Mouse (Mus musculus) right cerebral cortex, postnatal 14 days (tissue): Measurements from ENCODE around the gene Svs6.
"Not testable (repeated sequence)": the region's sequence is repeated elsewhere in the genome, so short reads cannot be mapped to it uniquely, and the experiment has no call there.

Source experiments
- DNase-seq: peaks from one replicate; pipeline ENCODE4 v3.0.0; 2022

The Svs6 gene

DNA sequence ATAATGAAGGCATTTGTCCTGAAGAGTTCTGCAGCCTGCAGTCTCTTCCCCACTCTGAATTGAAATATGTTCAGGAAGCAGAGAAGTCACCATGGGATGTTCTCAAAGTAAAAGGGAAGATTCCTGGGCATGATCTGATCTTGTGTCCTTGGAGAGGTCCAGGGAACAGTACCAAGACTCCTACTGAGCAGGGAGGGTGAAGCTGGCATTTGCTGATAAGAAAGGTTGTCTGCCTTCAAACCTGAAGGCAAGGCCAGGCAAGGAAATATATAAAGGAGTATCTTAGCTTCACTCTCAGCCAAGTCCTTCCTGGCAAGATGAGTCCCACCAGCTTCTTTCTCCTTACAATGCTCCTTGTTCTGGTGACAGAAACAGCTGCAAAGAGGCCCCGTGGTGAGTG is at the start of gene Svs6:
Svs6 (plus strand) TSS at position 301 of the 400 bp plus-strand sequence.
- DNase-seq = not testable (repeated sequence)

DNA sequence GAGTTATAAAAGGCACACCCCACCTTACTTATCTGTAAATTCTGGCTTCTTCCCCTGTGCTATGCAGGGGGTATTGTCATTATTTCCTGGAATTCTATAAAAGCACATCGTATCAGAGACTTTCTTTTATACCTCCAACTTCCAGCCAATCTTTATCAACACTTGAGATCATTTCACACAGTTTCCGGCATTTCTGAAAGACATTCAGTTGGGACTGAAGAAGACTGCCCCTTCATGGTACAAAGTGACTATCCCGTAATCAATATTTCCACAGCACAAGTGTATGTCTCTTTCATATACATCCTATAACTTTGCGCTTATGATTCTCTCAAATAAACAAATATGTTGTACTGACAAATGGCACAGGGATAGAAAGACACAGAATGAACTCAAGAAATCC is 38.2 kb upstream of the Svs6 start, which contains the start of gene Svs4:
Svs4 (minus strand) TSS at position 101 of the 400 bp plus-strand sequence.
- DNase-seq = no peak

DNA sequence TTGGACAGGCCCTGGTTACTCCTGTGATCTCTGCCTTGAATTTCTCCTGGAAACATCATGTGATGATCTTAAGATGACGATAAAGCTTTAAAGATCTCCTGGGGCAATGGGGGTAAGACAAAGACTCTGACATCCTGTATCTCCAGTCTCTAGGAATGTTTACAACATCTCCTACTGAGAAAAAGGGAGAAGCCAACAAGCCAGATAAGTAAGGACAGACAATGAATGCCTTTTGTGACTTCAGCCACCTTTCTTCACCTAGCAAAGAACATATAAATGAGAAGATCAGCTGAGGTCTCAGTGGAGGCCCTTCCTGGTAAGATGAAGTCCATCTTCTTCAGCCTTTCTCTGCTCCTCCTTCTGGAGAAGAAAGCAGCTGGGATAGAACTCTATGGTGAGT is 27.6 kb upstream of the Svs6 start, which contains the start of gene Svs3a:
Svs3a (plus strand) TSS at position 301 of the 400 bp plus-strand sequence.
- DNase-seq = not testable (repeated sequence)

DNA sequence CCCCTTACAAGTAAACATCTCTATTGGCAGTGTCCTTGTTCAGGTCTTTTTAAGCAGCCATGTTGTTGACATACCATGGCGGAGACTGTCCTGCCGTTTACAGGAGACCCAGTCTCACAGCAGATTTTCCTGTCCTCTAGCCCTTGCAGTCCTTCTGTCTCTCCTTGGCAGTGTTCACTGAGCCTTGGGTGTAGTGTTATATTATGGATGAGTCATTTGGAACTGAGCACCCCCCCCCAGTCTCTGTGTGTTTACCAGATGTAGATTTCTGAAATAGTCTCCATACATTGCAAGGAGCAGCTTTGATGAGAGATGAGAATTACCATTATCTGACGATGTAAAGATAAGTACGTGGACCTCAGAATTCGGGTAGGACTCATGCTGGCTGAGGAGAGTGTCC is 4.0 kb upstream of the Svs6 start:
- no peak for DNase-seq

DNA sequence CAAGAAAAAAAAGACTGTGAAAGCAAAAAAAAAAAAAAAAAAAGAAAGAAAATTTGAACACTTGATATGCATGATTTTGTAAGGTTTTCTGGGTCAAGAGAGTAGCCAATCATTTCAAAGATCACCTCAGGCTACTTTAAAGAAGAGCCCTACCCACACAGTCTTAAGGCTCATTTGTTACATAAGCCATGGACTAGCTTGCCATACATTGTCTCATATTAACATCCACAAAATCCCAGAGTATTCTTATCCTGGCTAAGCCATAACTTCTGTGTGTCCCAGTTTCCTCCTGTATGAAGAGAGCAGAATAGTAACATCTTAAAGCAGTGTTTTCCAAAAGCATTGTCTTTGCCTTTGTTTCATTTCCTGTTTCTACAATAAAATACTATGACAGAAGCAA is 1.1 kb upstream of the Svs6 start:
- not testable (repeated sequence) for DNase-seq

DNA sequence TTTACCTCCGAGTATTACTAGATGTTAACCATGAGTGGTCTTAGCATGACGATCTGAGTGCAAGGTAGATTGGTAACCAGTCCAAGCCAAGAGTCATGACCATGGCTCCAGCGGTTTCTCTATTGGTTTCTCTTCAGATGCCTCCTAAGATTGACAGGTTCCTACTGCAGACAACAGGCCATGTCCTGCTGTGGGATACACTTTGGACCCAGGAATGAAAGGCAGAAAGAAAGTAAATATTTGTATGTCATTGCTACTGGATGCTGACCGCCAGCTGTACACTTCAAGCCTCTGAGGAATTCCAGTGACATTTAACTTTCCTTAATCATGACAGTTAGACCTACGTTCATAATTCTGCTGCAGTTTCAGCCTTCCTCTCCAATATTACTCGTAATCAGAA is 4.4 kb downstream of the Svs6 start:
- no peak for DNase-seq

DNA sequence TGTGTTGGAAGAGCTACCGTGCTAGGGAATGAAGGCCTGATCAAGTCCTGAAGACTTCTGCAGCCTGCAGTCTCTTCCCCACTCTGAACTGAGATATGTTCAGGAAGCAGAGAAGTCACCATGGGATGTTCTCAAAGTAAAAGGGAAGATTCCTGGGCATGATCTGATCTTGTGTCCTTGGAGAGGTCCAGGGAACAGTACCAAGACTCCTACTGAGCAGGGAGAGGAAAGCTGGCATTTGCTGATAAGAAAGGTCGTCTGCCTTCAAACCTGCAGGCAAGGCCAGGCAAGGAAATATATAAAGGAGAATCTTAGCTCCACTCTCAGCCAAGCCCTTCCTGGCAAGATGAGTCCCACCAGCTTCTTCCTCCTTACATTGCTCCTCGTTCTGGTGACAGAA is 15.9 kb downstream of the Svs6 start, which contains the start of gene Svs5:
Svs5 (plus strand) TSS at position 301 of the 400 bp plus-strand sequence.
- DNase-seq = not testable (repeated sequence)

DNA sequence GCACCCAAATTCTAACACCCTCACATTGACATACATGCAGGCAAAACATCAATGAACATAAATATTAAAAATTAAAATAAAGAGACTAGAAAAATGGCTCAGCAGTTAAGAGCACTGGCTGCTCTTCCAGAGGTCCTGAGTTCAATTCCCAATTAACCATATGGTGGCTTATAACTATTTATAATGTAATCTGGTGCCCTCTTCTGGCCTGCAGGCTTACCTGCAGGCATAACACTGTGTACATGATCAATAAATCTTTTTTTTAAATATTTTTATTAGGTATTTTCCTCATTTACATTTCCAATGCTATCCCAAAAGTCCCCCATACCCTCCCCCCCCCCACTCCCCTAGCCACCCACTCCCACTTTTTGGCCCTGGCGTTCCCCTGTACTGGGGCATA is 27.2 kb downstream of the Svs6 start:
- DNase-seq = not testable (repeated sequence)

DNA sequence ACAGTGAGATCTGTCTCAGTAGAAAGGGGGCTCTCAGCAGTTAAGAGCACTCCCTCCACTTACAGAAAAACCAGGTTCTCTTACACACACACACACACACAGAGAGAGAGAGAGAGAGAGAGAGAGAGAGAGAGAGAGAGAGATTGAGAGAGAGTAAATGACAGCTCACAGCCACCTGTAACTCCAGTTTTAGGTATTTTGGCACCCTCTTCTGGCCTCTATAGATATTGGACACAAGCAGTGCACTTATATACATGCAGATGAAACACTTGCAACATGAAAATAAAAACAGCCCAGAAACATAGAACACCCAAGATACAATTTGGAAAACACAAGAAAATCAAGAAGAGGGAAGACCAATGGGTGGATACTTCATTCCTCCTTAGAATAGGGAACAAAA is 31.1 kb downstream of the Svs6 start:
- not testable (repeated sequence) for DNase-seq

DNA sequence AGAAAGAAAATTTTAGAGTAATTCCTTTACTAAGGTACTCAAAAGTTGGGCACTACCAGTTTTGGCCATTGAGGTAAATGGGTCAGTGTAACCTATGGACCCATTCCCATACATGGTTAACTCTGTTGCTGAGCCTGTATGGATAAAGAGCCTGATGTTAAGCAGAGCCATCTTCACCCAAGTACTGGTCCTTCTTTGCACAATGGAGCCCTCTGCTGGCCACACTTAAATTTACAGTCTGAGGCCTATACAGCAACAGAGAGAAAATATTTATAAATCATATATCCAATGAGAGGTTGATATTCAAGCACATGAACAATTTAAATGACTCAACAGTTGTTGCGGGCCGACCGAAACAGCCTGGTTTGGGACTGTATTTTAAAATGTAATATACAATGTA is 32.4 kb downstream of the Svs6 start:
- DNase-seq = peak; percentile 47

DNA sequence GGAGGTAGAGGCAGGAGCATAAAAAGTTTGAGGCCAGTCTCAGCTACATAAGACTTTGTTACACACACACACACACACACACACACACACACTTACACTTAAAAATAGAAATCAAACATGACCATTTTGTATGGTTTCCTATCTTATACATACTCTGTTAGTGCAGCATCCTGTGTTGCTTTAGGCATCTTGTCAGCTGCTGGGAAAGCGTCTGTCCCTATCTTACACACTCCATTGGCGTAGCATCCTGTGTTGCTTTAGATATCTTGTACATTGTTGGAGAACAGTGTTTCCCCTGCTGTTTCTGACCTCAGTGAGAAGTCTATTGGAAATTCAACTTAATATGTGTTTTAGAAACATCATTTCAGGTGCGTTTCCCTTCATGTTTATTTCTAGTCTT is 36.1 kb downstream of the Svs6 start:
- no peak for DNase-seq

DNA sequence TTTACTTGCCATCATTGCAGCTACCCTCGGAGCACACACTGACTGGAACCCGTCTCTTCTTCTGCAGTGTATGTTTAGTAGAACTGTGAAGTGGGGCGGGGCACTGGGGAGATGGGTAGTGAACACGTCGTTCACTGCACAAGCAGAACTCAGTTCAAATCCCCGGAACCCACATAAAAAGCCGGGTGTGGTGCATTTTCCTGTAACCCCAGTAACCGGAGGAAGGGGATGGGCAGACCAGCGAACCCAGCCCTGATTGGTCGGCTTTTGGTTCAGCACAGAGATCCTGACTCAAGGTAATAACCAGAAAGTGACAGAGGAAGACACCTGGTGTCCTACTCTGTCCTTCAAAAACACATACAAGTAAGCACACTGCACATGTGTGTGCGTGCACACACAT is 36.8 kb downstream of the Svs6 start:
- DNase-seq = no peak

DNA sequence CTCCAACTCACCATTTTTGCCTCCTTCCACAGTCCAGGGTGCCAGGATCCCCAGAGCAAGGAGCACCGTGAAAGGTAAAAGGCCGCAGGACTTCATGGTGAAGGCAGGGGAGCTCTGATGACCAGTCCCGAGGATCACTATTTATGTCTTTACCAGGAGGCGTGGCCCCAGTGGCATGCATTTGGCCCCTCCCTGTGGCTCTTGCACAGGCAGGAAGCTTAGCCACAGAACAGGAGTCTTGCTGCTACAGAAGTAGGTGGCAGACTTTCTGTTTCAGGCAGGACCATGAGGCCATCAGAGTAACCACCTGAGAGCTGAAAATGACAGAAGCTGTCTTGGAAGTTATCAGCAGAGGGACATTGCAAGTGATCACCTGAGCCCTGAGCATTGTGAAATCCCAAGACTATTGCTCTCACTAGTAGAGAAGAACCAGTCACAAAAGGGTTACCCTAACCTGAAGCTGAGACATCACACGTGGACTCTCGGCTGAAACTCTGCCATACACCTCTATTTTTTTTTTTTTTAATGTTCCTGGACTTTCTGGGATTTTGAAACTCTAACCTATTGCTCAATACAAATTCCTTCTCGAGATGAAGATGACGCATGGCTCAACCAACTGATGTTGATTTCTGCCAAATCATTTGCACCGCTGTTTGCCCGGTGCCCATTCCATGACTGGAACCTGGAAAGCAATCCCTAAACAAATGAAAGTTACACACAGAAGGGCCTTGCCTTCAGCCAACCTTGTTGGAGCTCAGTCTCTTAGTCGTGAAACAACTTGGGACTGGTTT is 39.8 kb downstream of the Svs6 start:
- DNase-seq = no peak

DNA sequence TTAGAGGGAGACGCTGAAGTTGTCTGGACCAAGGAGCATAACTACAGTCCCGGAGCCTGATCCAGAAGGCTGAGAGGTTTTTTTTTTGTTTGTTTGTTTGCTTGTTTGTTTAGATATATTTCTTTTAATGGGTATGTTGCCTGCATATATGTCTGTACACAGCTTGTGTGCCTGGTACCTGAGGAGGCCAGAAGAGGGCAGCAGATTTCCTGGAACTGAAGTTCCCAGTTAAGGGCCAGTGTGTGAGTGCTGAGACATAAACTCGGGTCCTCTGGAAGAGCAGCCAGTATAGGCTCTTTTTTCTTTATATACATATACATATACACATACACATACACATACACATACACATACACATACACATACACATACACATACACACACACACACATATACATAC is 41.8 kb downstream of the Svs6 start:
- no peak for DNase-seq

DNA sequence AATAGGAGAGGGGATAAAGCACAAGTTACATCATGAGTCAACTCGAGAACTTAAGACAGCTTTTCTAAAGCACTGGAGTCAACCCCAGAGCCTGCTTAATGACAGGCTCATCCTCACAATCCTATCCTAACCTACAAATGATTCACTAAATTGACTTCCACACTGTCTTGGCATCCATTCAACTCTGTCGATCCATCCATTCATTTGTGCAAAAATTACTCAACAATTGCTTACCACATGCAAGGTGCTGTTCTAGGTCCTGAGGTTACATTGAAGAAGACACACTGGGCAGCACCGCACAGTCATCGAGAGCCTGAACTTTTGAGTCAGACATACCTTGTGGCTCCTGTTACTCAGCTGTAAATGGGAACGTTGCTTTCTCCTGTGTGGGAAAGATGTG is 42.5 kb downstream of the Svs6 start:
- DNase-seq = no peak

DNA sequence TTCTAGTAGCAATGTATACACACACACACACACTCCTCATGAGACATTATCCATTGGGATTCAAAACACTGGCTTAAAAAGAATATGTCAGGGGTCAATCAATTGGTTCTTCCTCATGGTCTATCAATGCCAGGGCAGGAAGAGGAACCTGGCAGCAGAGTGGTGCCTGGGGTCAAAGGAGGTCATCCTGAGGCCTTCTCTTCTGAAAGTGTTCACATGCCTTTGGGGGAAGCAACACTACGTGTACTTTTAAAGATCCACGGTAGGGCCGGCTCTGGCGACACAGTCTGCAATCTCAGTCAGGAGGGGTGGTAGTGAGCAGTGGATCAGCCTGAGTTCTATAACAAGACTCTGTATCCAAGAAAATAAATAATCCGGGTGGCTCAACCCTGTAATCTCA is 43.1 kb downstream of the Svs6 start:
- no peak for DNase-seq

DNA sequence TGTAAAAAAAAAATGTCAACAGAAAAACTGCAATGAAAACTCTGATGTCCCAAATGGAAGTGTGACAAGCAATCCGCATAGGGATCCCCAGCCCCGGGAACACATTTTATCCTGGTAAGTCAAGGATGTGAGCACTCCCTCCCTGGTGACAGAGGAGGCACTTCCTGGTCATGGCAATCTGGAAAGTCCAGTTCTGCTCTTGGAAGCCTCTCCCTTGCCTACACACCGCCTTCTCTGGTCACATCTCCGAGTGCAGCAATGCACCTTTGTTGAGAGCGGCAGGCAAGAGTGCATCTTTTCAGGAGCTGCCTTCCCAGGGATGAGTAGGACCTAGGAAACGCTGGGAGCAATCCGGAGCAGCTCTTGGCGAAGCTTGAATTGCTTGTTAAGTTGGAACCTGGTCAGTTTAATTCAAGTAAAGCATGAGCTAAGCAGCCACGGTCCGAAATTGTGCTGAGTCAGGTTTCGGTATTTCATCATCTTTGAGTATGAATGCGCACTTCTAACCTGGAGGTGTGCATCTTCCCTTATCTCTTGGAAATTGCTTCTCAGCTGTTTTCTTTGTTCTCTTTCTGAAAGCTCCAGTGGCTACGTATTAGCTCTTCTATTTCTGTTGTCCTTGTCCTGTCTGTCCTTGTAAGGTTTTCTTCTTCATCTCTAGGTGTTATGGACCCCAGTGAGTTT is 44.6 kb downstream of the Svs6 start:
- no peak for DNase-seq

DNA sequence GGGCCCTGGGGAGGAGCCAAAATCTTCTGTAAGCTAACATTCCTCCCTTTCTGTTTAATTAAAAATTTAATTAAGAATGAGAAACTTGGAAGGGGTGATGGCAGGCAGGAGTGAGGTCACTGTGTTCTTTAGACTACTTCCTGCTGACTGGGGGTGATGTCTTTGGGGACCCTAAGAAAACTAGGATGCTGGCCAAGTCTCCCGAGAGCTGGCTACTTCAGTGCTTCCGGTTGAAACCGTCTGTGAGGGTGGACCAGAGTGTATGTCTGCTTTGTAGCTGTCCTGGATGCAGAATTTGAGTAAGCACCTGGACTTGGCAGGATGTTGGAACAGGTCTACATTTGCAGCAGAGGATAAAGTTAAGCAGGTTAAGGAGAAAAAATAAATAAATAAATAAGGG is 50.4 kb downstream of the Svs6 start:
- DNase-seq = no peak
